Mouse (Mus musculus) activated CD4-positive, CD25-positive, alpha-beta regulatory T cell, adult 4 months (primary cell): Measurements from ENCODE around the gene Zfp93. TPM values are rescaled to one million over a fixed set of nuclear protein-coding genes. Genes with fewer than 3 reads are reported as not detected.
A peak's percentile ranks its signal among the peaks of the same experiment; 100 is the strongest.
"Not testable (repeated sequence)": the region's sequence is repeated elsewhere in the genome, so short reads cannot be mapped to it uniquely, and the experiment has no call there.

Source experiments
- ATAC-seq: one replicate; pipeline ENCODE4 v1.8.0; 2017
- polyA plus RNA-seq, 2 experiments: library from polyadenylated mRNA; unstranded; fragments of 100-300 nt; shearing (Covaris generic); gene quantifications; one replicate each; pipeline ENCODE4 v1.2.1; 2017

Zfp93 gene
- polyA plus RNA-seq, result 1 to 10 TPM in 1 of 2 experiments, under 1 TPM in 1; 0.61 to 2.0 TPM

DNA sequence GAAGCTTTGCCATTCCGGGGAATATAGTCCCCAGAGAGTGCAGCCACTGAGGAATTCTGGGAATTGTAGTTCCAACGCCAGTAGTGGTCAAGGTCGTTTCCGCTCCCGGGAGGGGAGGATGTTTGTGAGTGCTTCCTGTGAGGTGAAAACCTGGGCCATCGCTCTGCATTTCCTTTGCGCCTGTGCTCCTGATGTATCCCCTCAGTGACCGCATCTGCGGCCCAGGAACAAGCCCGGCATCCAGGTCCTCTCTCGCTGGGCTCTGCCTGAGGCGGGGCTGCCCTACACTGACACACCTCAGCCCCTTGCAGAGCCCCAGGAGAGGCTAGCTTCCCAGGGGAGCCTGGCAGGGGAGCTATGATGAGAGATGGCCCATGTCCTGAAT is at the start of gene Zfp93:
Zfp93 (plus strand) TSS at position 133 of the 385 bp plus-strand sequence.
- peak; percentile 73 for ATAC-seq

DNA sequence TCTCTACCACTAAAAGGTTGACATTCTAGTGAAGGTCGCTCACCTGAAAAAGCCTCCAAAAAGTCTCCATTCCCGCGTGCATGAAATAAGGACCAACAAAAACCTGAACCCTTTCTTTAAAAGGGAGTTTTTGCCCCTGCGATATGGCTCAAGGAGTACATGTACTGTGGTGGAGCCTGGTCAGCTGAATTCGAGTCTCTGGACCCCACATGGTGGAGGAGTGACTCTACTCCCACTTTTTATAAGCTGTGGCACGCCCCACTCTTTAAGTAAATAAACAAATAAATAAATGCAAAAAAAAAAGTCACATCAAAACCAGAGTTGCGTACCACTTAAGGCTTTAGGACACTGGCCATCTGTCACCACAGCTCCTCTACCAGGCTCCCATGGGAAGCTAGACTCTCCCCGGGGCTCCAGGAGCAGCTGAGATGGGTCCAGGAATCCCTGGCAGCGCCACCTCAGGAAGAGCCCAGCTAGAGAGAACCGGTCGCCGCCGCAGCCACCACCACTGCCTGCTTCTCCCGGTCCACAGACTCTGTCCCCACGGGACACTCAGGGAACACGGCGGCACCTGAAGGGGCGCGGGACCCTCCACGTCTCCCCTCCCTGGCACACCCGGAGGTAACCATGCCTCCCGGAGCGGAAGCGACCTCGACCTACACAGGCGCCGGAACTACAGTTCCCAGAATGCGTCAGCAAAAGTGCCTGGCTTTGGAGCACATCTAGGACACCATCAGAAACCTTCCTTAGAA is 33.0 kb upstream of the Zfp93 start, which contains the start of gene Zfp109:
Zfp109 (minus strand) TSS at position 521 of the 752 bp plus-strand sequence.
- peak; percentile 63 for ATAC-seq

DNA sequence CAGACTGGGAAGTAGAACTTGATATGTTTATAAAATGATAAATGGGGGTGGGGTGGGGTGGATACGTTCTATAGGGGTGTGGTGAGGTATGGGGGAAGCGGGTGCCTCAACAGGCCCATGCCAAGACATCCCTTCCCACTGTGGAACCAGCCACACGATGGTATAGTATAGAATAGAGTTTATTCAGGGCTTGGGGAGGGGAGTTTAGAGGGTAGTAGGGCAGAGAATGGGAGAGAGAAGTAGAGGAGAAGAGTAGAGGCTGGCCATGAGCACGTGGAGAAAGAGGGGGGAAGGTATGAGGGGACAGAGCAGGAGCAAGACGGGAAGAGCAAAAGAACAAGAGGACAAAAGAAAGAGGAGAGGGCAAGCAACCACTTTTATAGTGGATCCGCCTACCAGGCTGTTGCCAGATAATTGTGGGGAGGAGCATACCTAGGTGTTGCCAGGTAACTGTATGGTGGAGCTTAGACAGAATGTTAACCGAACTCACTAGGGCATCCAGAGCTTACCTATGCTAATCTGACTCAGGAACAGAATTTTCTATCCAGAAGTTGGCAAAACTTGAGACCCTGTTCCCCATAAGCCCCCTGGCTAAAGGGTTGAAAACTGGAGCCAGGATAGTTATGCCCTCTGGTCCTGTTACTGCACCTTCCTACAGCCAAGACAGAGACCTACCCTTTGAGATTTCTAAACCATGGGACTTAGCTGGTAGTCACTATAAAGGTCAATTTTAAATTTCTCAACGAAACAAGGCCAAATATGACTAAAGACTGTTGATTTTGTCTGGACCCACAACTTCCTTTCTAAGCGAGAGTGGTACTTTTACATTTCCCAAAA is 16.2 kb upstream of the Zfp93 start:
- ATAC-seq, result no peak

DNA sequence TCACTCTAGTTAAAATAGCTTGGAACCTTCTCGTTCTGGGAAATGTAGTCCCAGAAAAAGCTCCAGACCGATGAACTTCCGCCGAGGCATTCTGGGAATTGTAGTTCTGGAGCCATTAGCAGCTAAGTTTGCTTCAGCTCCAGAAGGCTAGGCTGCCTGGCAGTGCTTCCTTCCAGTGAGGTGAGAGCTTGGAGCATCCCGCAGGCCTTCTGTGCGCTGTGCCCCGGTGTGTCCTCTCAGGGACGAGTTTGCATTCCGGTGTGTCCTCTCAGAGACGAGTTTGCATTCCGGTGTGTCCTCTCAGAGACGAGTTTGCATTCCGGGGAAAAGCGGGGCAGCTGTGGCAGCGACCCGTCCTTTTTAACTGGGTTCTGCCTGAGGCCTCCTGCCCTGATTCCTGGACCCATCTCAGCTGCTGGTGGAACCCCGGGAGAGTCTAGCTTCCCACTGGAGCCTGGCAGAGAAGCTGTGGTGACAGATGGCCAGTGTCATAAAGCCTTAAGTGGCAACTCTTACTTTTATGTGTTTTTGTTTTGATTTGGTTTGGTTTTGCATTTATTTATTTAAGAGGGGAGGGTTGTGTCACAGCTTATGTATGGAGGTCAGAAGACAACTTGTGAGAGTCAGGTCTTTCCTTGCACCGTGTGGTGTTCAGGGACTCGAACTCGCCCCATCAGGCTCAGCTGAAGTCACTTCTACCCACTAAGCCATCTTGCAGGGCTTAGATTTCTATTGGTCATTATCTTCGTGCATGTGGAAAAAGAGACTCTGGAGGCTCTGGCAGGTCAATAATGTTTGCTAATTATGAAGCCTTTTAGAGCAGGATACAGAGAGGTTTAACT is 15.4 kb upstream of the Zfp93 start, which contains the start of gene Zfp108:
Zfp108 (plus strand) TSS at position 162 of the 842 bp plus-strand sequence.
- ATAC-seq, result peak; percentile 52

- ATAC-seq, result no peak
Measured at GRCm38 (mm10) chr7:24259306-24259999, 10.8 kb upstream of the Zfp93 start.

DNA sequence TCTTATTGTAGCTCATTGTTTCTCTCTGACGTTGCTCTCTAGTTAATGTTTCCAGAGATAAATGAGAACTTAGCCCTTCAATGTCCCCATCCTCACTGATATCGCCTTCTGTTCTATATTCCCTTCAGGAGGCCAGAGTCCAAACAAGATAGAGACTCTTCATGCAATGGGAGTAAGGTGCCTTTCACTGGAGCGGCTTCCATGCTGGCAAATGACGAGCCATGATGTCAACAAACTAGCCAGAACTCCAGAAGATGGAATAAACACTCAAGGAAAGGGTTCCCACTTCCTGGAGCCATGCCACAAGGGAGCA is 10.3 kb upstream of the Zfp93 start:
- no peak for ATAC-seq

GRCm38 (mm10) chr7:24268176-24269155 is 1.8 kb upstream of the Zfp93 start:
- no peak for ATAC-seq

DNA sequence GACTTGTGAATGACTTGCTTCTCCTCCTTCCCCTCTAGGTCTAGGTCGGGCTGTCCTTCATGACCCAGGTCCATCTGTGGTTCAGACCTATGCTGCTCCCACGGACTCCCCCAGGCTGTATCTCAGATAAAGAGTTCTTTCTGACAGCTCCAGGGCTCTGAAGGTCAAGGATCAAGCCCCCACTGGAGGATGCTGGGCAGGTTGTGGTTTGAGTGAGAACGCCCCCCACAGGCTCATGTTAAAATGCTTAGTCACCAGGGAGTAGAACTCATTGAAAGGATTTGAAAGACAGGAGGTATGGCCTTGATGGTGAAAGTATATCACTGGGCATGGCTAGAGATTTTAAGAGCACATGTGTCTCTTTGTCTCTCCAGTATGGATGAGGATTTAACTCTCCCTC is 964 bp upstream of the Zfp93 start:
- ATAC-seq, result no peak

DNA sequence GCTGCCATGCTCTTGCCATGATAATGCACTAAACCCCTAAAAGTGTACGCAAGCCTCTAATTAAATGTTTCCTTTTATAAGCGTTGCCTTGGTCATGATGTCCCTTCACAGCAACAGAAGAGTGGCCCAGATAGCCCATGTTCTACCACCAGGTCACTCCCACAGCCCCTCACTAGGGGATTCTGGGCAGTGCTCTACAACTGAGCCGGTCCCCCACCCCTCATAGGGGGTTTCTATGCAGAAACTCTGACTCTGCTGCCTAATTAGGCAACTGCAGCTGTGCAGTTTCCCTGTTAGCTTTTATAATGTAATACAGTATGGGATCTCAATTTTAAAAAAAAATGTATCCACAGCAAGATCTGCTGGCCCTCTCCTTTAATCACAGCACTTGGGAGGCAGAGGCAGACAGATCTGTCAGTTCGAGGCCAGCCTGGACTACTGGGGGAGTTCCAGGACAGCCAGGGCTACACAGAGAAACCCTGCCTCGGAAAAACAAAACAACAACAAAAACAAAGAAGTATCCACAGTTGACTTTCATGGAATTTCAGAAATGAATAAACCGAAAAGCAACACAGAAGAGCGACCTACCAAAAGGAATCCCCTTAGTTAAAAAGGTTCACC is 443 bp upstream of the Zfp93 start:
- ATAC-seq, result no peak

DNA sequence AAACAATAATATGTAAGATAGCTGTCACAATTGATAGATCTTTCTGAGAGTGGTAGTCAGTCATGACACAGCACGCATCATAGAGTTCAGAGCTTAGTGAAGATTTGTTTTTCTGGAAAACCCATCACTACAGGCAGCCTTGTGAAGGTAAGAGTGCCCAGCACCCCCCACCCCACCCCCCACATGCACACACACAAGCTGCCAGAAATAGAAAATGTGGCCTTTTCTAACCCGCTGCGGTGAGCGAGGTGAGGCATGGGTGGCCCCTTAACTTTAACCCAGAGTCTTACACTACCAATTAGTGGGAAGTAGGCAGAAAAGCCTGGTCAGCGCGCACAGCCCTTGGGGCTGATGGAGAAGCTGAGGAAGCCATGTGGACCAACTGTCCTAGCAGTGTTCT is 971 bp downstream of the Zfp93 start:
- ATAC-seq, result no peak

- ATAC-seq, result no peak
Measured at GRCm38 (mm10) chr7:24274456-24274855, 4.2 kb downstream of the Zfp93 start.

DNA sequence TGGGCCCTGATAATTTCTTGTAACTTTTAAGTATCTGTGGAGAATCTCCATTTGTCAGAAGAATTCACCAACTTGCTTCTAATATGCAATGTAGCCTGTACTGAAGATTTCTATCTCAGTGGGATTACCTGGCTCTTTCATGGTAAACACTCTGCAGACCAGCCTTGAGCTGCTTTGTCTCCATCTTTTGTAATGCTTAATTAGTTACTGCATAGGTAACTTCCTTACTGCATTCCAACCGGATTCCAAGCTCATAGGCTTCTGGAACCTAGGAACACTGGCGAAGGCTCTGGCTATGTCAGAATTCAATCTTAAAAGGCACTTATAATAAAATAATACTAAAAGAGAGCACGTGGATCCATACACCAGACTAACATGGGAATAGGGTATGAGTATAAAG is 8.6 kb downstream of the Zfp93 start:
- not testable (repeated sequence) for ATAC-seq

DNA sequence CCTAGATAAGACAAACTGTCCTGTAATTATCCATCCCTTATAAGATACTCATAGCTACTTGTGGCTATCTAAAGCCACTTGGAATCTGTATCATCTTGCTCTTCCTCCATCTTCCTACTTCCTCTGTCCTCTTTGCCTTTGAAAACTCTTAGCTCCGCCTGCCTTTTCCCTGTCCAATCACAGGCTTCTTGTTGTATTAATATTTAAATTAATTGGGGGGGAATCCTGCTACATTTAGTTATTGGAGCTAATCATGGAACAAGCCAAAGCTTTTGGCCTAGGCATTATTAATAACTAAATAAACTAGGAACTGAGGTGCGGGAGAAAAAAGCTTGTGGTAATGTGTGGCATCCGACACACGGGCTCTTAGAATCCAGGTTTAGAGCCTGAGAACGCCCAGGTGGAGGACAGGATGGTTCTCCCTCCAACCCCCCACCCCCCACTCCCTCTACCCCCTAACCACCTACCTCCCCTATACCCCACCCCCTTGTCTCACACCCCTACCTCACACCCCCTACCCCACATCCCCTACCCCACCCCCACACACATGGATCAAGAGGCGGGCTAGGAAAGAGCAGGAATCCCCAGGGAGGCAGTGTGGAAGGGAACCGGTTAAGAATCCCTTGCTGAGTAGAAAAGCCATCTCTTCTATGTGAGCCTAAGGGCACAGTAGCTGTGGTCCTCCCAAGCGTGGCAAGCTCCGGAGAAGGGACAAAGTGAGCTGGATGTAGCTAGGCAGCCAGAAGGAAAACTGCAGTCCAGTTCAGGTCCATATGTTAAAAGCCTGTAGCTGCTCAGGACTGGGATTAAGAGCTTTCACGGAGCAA is 10.0 kb downstream of the Zfp93 start:
- ATAC-seq, result no peak

GRCm38 (mm10) chr7:24280858-24281145 is 10.6 kb downstream of the Zfp93 start:
- ATAC-seq, result no peak

DNA sequence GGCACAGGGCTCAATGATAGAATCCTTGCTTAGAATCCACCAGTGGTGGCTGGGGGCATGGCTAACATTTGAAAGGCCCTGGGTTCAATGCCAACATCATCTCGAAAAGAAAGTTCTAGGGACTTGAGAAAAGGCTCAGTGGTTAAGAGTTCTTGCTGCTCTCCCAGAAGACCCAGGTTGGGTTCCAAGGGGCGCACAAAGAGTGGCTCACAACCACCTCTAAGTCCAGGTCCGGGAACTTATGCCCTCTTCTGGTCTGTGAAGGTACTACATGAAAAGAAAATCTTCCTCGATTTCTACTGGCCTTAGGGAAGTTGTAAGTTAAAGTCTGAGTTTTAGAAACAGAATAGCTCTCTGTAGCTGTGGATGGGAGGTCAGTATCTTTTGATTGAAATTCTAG is 15.9 kb downstream of the Zfp93 start:
- ATAC-seq, result no peak

DNA sequence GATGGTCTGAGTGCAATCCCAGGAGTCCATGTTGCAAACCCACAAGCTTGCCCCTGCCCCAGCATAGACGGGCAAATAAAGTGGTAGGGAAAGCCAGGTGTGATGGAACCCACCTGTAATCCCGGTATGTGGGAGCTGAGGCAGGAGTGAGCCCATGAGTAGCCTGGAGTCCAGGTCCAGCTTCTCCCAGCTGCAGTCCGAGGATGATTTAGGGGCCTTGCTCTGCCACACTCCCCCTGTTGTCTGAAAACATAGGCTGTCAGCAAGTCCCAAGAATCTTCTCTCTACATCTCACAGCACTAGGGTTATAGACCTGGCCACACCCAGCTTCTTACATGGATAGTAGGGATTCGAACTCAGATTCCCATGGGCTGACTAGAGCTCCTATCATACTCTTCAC is 16.7 kb downstream of the Zfp93 start:
- ATAC-seq, result no peak

GRCm38 (mm10) chr7:24287670-24288069 is 17.4 kb downstream of the Zfp93 start:
- ATAC-seq, result no peak

- ATAC-seq, result no peak
Measured at GRCm38 (mm10) chr7:24288512-24288911, 18.3 kb downstream of the Zfp93 start.

DNA sequence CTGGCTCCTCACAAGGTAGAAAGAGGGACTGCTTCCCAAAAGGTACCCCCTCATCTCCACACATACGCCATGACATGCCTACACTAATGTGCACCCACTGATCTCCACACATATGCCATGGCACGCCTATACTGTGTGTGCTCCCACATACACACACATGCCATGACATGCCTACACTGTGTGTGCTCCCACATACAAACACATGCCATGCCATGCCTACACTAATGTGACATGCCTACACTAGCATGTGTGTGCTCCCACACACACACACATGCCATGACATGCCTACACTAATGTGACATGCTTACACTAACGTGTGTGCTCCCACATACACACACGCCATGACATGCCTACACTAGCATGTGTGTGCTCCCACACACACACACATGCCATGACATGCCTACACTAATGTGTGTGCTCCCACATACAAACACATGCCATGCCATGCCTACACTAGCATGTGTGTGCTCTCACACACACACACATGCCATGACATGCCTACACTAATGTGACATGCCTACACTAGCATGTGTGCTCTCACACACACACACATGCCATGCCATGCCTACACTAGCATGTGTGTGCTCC is 20.0 kb downstream of the Zfp93 start:
- ATAC-seq, result no peak
